Mouse (Mus musculus) cerebellum, postnatal 14 days (tissue): Measurements from ENCODE around the gene Mid1.

ENCODE experiments used
- DNase-seq, 2 experiments: peaks; one replicate each; pipeline ENCODE4 v3.0.0; 2021; ENCODE audit warnings: mixed read lengths in 2 of 2

The Mid1 gene

GRCm38 (mm10) chrX:169813673-169814072 lies 128.7 kb downstream of the Mid1 start:
- DNase-seq: no peak

DNA sequence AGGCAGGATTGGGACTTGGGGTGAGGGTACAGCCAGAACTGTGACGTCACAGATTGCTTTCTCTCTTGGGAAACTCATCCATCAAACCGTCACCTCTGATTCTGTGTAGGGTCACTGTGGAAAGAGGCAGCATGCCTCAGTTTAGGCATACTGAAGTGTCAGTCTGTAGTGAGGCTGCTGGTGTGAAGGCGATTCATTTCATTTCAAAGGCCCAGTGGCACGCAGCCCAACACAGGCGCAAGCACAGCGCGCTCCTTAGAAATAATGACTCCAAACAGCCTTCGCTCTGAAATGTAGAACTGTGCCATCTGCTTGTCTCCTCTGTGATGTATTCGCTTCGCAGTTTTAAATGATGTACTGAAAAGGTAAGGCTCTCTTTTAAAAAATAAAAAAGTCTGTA lies 141.9 kb downstream of the Mid1 start:
- peak; percentile 50 to 69 for DNase-seq

GRCm38 (mm10) chrX:169827720-169828119 lies 142.7 kb downstream of the Mid1 start:
- peak in 1 of 2 experiments; percentile 30 for DNase-seq

DNA sequence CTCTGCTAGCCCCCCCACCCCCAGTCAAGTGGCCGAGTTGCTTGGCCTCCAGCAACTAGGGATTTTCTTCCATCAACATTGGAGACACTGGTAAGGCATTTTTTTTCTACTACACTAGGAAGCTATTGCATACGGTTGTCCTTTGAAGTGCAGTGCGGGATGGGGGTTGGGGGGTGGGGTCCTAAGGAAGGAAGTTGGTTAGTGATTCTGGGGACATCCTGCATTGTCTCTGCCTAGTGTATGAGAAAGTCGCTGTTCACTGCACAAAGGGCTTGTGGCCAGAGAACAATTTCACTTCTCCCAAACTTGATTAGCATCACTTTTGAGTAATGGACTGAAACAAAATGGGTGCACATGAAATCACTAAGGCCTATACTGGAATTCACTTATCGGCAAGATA lies 143.1 kb downstream of the Mid1 start:
- DNase-seq: no peak

GRCm38 (mm10) chrX:169830052-169830451 lies 145.1 kb downstream of the Mid1 start:
- DNase-seq: no peak

DNA sequence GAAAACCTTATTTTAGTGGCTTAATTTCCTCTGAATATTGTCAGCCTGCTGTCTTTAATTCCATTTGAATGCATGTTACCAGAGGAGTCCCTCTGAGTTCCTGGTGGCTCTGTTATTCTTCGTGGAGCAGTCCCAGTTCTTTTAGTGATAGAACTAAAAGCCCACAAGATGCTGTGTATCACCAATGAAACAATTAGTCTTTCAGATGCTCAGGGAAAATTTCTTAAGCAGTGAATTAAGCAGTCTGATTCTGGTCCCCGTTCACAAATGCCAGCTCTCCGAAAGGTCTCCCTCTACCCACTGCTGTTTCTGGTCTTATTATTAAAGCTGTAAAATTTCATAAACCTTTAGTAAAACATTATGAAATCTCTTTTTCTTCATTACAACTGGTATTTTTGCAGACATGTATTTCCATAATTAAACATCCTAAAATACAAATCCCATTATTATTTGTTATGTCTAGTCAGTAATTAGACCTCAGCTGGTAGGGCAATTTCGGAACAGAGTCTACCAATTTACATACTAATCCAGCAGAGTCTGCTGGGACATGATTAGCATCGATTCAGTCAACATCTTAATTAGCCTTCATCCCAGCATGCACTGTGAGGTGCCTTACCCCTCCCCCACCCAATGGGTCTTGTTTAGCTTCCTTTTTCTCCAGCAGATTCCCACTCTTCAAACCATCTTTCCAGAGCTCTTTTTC lies 153.1 kb downstream of the Mid1 start:
- DNase-seq: peak; percentile 24 to 39

GRCm38 (mm10) chrX:169838650-169838971 lies 153.6 kb downstream of the Mid1 start:
- no peak for DNase-seq

- no peak for DNase-seq
These were observed 158.3 kb downstream of the Mid1 start for GRCm38 (mm10) chrX:169843267-169843666.

GRCm38 (mm10) chrX:169844150-169844772 lies 159.3 kb downstream of the Mid1 start:
- DNase-seq: no peak

GRCm38 (mm10) chrX:169846187-169846586 lies 161.2 kb downstream of the Mid1 start:
- no peak for DNase-seq

- DNase-seq: no peak
These were observed 176.3 kb downstream of the Mid1 start for GRCm38 (mm10) chrX:169861194-169861720.

DNA sequence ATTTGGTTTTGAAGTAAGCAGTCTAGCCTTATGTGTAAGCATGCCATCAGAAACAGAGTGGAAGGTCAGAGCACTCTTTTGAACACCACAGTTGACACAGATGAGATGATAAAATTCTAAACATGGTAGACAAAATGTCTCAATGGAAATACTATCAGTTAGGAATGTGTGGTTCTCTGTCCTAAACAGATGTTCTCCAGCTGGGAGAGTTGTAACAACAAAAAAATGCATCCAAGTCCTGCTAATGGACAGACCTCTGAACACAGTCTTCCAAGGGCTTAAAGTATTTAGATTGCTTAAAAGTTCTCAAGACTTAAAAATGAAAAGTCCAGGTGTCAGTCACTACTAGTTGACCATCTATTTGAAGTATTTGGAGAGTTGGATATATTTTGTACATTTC lies 177.4 kb downstream of the Mid1 start:
- no peak for DNase-seq

- no peak for DNase-seq
These were observed 177.8 kb downstream of the Mid1 start for GRCm38 (mm10) chrX:169862848-169863247.

DNA sequence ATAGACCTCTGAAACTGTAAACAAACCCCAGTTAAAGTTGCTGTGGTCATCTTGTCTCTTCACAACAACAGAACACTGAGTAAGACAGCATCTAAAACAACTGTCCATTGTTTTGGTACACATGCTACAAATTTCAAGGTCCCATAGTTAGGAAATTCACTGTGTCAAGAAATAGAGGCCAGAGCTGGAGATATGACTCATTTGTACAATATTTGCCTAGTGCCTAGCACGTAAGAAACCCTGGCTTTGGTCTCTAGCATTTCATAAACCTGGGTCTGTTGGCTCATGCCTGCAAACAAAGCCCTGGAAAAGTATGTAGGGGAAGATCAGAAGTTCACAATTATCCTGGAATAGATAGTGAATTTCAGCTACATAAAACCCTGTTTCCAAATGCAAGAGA lies 178.8 kb downstream of the Mid1 start:
- DNase-seq: no peak

DNA sequence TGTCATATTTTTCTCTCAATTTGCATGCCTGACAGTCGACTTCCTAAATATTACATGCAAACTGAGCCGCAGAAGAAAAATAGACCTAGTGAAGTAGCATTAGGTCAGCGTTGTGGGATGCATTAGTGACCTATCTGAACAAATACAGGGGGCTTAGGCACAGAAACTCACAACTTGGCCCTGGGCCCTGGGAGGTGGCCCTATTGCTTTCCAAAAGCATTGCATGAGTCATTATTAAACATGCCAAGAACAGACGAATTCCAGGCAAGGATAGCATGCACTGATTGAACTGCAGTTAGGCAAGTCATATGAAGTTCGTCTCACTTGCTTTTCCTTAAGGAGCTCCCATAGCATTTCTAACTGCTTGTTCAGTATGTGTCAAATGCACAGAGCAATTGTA lies 183.2 kb downstream of the Mid1 start:
- DNase-seq: no peak

DNA sequence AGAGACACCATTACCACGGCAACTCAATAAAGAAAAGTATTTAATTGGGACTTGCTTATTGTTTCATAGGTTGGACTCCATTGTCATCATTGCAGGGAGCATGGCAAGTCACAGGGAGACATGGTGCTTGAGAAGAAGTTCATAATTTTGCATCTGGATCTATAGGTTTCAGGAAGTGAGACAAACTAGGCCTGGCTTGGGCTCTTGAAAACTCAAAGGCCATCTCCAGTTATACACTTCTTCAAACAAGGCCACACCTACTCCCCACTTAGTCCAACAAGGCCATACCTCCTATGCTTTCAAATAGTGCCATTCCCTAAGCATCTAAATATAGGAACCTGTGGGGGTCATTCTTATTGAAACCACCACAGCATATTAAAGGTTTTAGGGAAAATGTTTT lies 189.5 kb downstream of the Mid1 start:
- no peak for DNase-seq

GRCm38 (mm10) chrX:169879481-169880362 lies 194.7 kb downstream of the Mid1 start:
- DNase-seq: peak; percentile 46 to 75

GRCm38 (mm10) chrX:169880363-169880711 lies 195.3 kb downstream of the Mid1 start:
- DNase-seq: no peak

DNA sequence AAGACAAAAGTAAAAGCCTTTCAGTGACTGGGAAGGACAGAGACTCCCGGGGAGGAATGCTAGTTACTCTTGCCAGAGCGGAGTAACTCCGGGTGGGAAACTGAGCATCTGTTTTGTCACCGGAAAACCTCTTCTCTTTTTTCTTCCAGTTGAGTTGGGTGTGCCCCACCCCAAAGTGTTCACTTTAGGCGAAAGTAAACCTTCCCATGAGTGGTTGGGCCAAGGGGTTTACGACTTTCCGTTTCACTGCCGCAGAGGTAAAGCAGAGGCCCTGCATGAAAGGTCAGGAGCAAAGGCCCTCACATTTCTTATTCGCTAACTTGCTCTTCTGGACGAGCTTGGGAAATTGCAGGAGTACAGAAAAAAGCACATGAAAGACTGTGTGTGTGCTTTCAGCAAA lies 195.8 kb downstream of the Mid1 start:
- no peak for DNase-seq

- DNase-seq: no peak
These were observed 196.5 kb downstream of the Mid1 start for GRCm38 (mm10) chrX:169881253-169882219.

DNA sequence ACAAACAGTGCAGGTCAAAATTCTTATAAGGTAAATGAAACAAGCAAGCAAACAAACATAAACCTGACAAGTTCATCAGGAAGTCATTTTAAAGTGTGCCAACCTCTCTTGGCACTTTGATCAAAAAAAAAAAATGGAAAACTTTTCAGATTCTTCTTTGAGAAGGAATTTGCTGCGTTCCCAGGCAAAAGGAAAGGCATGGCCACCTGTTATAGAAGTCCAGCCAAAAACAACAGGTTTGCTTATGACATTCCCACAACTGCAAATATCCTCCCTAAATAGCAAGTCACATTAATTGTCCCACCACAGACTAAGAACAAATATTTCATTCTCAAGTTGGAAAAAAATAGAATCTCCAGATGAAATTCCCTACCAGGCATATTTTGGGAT lies 197.2 kb downstream of the Mid1 start:
- DNase-seq: no peak

- peak; percentile 8 to 51 for DNase-seq
These were observed 198.7 kb downstream of the Mid1 start for GRCm38 (mm10) chrX:169883536-169884272.
